Mouse (Mus musculus) heart, adult 2 months (tissue): ENCODE measurements around the gene Cd36.

Experiments used
- CTCF ChIP-seq: fragments of 200-600 bp; IDR thresholded peaks from 2 replicates; pipeline ENCODE4 v1.8.1; 2022; ENCODE audit warnings: antibody characterized with exemption, mild to moderate bottlenecking, moderate library complexity
- POLR2A ChIP-seq: fragments of 200-500 bp; IDR thresholded peaks from 2 replicates; pipeline ENCODE4 v1.6.1; 2011; ENCODE audit warnings: mild to moderate bottlenecking, low read depth, low read length, control low read depth; ENCODE audit not compliant: insufficient read depth

DNA sequence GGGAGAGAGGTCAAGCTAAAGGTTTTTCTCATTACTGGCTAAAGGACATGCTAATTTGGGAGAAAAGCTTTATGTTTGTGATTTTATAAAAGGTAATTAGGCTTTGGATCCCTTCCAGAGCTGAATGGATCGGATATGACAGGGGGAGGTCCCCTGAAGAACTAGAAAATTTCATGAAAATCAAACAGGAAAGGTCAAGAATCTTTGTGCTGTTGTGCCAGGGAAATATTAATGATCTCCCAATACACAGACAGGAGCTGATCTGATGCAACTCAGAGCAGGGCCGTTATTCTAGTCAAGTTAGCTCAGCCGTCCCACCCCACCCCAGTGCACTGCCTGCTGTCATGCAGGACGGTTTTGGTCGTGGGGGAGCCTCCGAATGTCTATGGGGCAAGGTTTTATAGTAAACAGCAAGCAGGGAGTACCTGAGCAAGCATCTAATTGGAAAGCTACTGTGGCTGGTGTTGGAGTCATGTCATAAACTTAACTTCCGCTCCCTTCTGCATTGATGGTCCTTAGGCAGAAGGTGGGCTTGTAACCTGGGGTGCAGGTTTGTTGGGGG lies 40.5 kb upstream of the Cd36 start:
- TF ChIP-seq CTCF (no peak), POLR2A (no peak)
